In the genomic region with DNA sequence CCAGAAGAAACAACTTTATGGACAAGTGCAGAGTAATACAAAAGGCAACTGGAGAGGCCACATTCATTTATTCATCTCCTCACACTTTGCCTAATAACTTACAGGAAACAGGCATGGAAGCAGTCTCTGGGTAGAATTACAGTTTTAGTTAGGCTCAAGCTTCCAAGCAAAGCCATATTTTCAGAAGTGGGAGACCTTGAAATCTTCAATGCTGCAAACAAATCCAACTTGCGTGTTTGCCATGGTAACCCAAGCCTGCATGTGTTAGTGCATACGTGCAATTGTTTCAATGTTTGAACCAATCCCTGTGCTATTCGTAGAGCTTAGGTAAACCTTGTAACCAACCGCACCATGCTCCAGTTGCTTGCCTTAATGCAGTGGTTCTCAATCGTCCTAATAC, we compare ENCODE assay signal across 7 mouse cellular contexts.
A peak's percentile ranks its signal among the peaks of the same experiment; 100 is the strongest.
DNase-seq lines count a peak whose midpoint lies in the region; ATAC-seq and TF ChIP-seq lines count a peak whose summit lies in the region.

No protein-coding gene starts in this region.

- TF ChIP-seq CTCF in lung, embryonic 14.5 days (IDR thresholded peaks at IDR 0.05; ENCODE audit: low read depth): no peak
- TF ChIP-seq CTCF in intestine, postnatal 0 days (IDR thresholded peaks at IDR 0.05; ENCODE audit: low read depth): no peak

- DNase-seq in lung, embryonic 14.5 days: peak; percentile 28
- no peak for DNase-seq in lung, postnatal 25 days (ENCODE audit: low spot score)
- DNase-seq in embryonic facial prominence, embryonic 14.5 days (ENCODE audit: low spot score): peak; percentile 39
- peak; percentile 5 to 15 for DNase-seq in natural killer cell, adult 2 months (ENCODE audit: low spot score in 2 of 2)
- DNase-seq in right cerebral cortex, adult 18-20 months: no peak
- DNase-seq in kidney, postnatal 4 days: no peak

- 0 out of 2 replicates have a peak overlapping the region, but pooled peaks have one; percentile 18 for H3K27ac ChIP-seq in lung, embryonic 14.5 days (ENCODE audit: low read depth)
- H3K27ac ChIP-seq in embryonic facial prominence, embryonic 14.5 days (replicated peaks; ENCODE audit: low read depth, low read length): peak overlapping the region; percentile 81
- H3K27ac ChIP-seq in intestine, postnatal 0 days (ENCODE audit: low read depth, low read length): 0 out of 2 replicates have a peak overlapping the region, but pooled peaks have one; percentile 15

- H3K27me3 ChIP-seq in lung, embryonic 14.5 days (ENCODE audit: insufficient read depth, low read length): no peaks in the 10 kb centered on the region
- no peaks in the 10 kb centered on the region for H3K27me3 ChIP-seq in embryonic facial prominence, embryonic 14.5 days (replicated peaks; ENCODE audit: control insufficient read depth, insufficient read depth, low read length)
- no peaks in the 10 kb centered on the region for H3K27me3 ChIP-seq in intestine, postnatal 0 days (replicated peaks; ENCODE audit: control insufficient read depth, insufficient read depth, low read length)

- H3K9ac ChIP-seq in lung, embryonic 14.5 days: peak overlapping the region; percentile 45
- peak overlapping the region; percentile 63 for H3K9ac ChIP-seq in embryonic facial prominence, embryonic 14.5 days (ENCODE audit: low read depth, low read length)
- H3K9ac ChIP-seq in intestine, postnatal 0 days (ENCODE audit: low read depth, low read length): 0 out of 2 replicates have a peak overlapping the region, but pooled peaks have one; percentile 32

- peak overlapping the region; percentile 65 for H3K4me2 ChIP-seq in lung, embryonic 14.5 days
- H3K4me2 ChIP-seq in embryonic facial prominence, embryonic 14.5 days (ENCODE audit: low read depth, low read length): peak overlapping the region; percentile 57
- peak overlapping the region; percentile 68 for H3K4me2 ChIP-seq in intestine, postnatal 0 days (replicated peaks; ENCODE audit: low read depth)

- H3K4me3 ChIP-seq in lung, embryonic 14.5 days (ENCODE audit: low read depth, low read length): peak overlapping the region; percentile 50
- peak overlapping the region; percentile 56 for H3K4me3 ChIP-seq in embryonic facial prominence, embryonic 14.5 days (ENCODE audit: low read depth, low read length)
- H3K4me3 ChIP-seq in intestine, postnatal 0 days (ENCODE audit: low read depth, low read length): peak overlapping the region; percentile 51

- no peaks in the 10 kb centered on the region for H3K9me3 ChIP-seq in lung, embryonic 14.5 days (ENCODE audit: low read depth, low read length)
- H3K9me3 ChIP-seq in embryonic facial prominence, embryonic 14.5 days (ENCODE audit: control insufficient read depth, low read length): no peaks in the 10 kb centered on the region
- H3K9me3 ChIP-seq in intestine, postnatal 0 days (ENCODE audit: control insufficient read depth): no peaks in the 10 kb centered on the region

- 28% methylated on average over 5 of the region's 5 CpGs for WGBS in lung, embryonic 14.5 days
- 32% methylated on average over 5 of the region's 5 CpGs for WGBS in embryonic facial prominence, embryonic 14.5 days
- WGBS in intestine, postnatal 0 days: 23% methylated on average over 5 of the region's 5 CpGs

- ATAC-seq in lung, embryonic 14.5 days (ENCODE audit: insufficient read depth): peak; percentile 9; the same call in 1 of the 2 replicates
- no peak; the same call in 1 of the 2 replicates for ATAC-seq in embryonic facial prominence, embryonic 14.5 days (ENCODE audit: low read depth)
- ATAC-seq in intestine, postnatal 0 days: no peak

- H3K4me1 ChIP-seq in lung, embryonic 14.5 days (ENCODE audit: insufficient read depth): no peaks in the 10 kb centered on the region
- no peaks in the 10 kb centered on the region for H3K4me1 ChIP-seq in embryonic facial prominence, embryonic 14.5 days (ENCODE audit: control insufficient read depth, insufficient read depth, low read length)
- no peaks in the 10 kb centered on the region for H3K4me1 ChIP-seq in intestine, postnatal 0 days (replicated peaks; ENCODE audit: control insufficient read depth, insufficient read depth, low read length)

- H3K36me3 ChIP-seq in lung, embryonic 14.5 days (ENCODE audit: insufficient read depth): no peaks in the 10 kb centered on the region
- H3K36me3 ChIP-seq in embryonic facial prominence, embryonic 14.5 days (ENCODE audit: control insufficient read depth, insufficient read depth, low read length): no peaks in the 10 kb centered on the region
- no peaks in the 10 kb centered on the region for H3K36me3 ChIP-seq in intestine, postnatal 0 days (ENCODE audit: control insufficient read depth, insufficient read depth)

Comparison
In these comparisons a context has a peak if more than half of its experiments do, and no peak if none do; other contexts are left out.
1. DNase-seq: peak in lung, embryonic 14.5 days (single experiment), embryonic facial prominence, embryonic 14.5 days (single experiment) and natural killer cell, adult 2 months (2 of 2); none in lung, postnatal 25 days (single experiment), right cerebral cortex, adult 18-20 months (single experiment) and kidney, postnatal 4 days (0 of 2).
2. H3K27ac ChIP-seq: peak in every context shown above with its lines; median percentile 81 in embryonic facial prominence, embryonic 14.5 days; 18 in lung, embryonic 14.5 days; 15 in intestine, postnatal 0 days.
3. Peak in every context shown above with its lines, with median percentiles within 50 percentile points of each other: H3K4me2 ChIP-seq, H3K4me3 ChIP-seq and H3K9ac ChIP-seq.